Mouse (Mus musculus) right cerebral cortex, postnatal 4 days (tissue): Measurements from ENCODE around the gene Zfhx2.

Experiments used
- DNase-seq: peaks from one replicate; pipeline ENCODE4 v3.0.0-alpha.2; 2022

The Zfhx2 gene

DNA sequence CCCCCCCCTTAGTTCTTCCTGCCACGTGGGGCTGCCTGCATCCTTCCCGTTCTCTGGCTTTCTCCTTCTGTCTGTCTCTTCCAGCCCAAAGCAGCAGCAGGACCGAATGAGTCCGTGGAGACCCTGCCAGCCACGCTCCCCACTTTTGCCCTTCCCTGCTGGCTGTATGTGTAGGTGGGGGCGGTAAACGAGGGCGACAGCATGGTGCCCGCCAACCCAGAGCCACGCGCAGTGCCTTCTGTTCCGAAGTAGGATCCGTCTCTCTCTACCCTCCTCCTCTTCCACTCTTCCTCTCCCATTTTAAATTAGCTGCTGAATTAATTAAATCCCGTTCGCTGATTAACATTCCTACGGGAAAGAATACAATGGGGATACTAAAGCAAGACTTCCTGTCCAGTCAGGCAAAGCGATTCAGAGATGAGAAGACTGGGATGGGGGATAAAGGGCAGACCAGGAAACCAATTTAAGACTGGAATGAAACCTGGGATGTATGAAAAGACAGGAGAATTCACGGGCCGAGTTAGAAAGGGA lies 59.4 kb downstream of the Zfhx2 start:
- DNase-seq, result no peak

DNA sequence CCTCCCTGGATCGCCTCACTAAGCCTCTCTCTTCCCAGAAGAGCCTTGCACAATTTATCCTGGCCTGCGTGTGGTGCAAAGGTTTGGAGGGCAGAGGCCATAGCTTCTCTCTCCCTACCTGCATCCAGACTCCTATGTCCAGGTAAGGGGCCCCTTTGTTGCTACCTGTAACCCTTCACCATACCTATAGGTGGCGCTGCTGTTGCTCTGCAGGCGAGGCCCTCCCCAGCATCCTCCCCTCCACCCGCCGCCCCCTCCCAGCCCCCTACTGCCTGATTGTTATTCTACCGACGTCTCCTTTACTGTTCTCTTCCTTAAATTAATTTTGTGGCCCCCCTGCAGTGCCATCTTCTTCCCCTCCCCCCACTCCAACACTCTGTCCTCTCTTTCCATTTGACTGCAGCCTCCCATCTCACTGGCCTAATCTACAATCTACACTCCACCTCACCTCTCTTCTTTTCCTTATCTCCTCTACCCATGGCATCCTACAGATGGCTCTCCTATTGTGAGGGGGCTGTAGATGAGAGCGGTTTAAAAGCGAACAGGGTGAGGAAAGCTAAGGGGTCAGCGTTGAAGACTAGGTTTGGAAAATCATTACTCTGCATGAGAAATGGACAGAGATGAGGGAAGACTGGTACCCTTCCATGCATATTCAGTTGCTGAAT lies 63.0 kb downstream of the Zfhx2 start:
- DNase-seq, result peak; percentile 45

DNA sequence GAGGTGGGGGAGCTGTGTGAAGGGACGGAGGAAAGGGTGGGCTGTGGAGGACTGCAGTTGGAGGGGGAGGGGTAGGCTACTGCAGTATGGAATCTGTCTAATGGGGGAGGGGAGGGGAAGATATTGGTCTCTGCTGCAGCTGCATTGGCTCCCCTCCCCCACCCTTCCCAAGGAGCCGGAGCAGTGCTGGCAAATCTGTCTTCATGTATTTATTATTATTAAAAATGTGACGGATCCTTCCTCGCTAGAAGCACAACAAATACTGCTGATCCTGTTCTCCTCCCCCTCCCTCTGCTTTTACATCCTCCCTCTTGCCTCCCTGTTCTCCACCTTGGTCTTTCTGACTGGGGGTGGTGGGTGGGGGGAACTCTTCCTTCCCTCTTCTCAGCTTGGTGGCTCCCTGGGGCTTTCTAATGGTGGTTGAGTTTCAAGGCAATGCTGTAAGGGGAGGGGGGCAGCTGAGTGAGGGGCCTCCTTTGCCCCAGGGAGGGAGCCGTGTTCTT lies 63.7 kb downstream of the Zfhx2 start:
- peak; percentile 57 for DNase-seq

DNA sequence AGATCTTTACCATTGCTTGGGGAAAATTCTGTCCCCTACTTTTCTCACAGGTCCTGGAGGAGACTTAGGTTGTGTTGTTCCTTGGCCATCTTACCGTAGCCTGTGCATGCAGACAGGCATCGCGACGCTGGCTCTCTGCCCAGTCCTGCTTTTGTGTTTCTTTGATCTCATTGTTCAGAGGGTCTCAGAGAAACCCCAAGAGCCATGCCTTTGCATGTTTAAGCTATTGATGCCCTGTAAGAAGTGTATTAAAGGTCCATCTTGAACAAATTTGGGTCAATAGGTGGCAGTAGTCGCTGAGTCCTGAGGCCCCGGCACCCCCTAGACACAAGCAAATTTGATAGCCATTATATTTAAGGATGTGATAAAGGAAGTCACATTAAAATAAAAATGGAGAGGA lies 64.5 kb downstream of the Zfhx2 start:
- peak; percentile 42 for DNase-seq

DNA sequence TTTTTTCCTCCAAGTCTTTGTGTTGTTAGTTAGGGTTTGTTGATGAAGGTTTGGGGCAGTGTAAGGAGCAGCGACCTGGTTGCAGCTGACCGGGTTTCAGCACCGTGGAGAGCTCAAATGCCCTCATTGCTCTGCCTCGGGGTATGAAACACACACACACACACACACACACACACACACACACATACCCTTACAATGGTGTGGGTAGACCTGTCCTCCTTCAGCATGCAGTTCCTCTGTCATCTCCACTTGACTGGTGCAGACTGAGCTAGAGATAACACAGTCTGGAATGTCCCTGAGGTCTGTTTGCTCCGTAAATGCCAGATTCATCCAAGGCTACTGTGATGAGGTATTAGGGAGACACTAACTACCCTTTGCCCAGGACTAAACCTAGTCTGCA lies 64.9 kb downstream of the Zfhx2 start:
- no peak for DNase-seq

DNA sequence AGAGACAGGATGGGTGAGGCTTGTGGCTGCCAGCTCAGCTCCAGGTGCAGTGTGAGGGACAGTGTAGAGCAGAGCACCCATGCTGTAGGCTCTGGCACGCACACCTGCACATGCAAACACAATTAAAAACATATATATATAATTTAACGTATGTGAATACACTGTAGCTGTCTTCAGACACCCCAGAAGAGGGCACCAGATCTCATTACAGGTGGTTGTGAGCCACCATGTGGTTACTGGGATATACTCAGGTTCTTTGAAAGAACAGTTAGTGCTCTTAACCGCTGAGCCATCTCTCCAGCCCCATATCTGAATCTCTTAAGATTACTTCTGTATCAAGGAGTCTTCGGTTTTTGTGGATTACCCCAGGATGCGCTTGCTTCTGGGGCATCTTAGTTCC lies 66.6 kb downstream of the Zfhx2 start:
- DNase-seq, result no peak

DNA sequence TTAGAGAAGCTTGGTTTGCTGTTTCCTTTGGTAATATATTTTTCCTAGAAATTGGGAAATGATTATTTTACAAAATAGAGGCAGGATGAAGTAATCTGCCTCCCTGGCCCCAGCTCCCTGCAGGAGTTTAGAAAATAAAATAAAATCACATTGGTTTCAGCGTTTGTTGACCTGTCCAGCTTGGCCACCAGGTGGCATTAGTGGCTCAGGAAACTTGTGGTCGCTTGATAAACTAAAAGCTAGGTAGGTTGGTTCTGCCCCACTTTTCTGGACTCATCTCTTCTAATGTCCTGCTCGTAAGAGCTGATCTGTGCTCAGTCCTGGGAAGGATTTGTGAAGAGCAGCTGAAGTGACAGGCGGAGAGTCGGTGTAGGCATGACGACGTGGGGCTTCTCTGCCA lies 67.9 kb downstream of the Zfhx2 start:
- DNase-seq, result peak; percentile 70

DNA sequence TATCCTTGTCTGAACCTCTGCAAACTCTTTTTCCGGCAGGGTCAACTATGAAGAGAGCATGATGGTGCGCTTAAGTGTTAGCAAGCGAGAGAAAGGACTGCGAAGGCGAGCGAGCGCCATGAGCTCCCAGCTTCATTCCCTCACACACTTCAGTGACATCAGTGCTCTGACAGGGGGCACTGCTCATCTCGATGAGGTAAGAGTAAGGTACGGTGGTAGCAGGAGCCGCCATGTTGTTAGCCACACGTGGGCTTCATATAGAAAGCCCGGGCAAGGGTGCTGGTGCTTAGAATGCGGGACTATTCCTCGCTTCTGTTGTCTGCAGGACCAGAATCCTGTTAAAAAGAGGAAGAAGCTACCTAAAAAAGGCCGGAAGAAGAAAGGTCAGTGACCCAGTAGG lies 69.1 kb downstream of the Zfhx2 start:
- DNase-seq, result no peak

DNA sequence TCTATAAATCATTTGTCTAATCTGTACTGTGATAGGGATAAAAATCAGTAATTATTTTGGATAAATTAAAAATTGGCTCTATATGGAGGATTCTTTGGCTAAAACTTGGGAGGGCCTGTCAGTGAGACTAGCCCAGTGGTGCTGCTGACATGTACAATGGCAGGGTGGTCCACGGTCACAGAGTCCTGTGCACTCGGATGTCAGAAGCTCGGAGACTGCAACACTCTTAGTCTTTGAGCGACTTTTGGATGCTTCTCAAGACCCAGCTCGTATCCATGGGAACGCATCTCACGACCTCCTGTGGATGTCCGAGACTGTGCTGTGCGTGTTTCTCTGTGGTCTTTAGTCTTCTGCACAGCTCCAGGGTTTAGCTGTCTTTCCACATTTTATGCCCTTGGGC lies 71.7 kb downstream of the Zfhx2 start:
- DNase-seq, result no peak

DNA sequence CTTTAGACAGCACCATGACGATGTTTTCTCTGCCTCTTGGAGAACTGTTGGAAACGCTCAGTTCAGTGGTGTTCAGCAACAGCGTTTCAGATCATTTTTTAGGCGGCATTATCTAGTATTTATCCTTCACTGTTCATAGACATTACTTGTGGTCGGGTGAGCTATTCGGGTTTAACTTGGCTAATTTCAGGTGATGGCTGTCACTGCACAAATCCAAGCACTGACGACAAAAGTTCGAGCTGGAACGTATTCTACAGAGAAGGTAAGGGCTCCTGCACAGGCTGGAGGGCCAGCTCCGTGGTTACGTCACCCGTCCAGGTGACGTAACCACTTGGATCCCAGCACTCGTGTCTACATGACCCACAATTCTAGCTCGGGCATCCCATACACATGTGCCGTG lies 75.2 kb downstream of the Zfhx2 start:
- no peak for DNase-seq

DNA sequence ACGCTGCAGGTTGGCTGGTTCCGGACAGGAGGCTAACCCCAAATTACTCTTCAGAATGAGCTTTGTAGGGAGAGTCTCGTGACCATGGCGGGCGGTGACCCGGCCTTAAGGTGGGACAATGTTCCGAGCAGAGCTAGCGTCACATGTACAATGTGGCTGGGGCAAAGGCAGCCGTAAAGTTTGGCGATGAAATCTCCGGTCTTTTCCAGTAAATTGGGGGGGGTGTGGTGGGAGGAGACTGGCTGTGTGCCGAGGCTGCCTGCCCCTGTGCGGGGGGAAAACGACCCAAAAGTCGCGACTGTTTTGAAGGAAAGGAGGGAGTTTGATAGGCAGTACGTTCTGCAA lies 76.4 kb downstream of the Zfhx2 start:
- peak; percentile 35 for DNase-seq

DNA sequence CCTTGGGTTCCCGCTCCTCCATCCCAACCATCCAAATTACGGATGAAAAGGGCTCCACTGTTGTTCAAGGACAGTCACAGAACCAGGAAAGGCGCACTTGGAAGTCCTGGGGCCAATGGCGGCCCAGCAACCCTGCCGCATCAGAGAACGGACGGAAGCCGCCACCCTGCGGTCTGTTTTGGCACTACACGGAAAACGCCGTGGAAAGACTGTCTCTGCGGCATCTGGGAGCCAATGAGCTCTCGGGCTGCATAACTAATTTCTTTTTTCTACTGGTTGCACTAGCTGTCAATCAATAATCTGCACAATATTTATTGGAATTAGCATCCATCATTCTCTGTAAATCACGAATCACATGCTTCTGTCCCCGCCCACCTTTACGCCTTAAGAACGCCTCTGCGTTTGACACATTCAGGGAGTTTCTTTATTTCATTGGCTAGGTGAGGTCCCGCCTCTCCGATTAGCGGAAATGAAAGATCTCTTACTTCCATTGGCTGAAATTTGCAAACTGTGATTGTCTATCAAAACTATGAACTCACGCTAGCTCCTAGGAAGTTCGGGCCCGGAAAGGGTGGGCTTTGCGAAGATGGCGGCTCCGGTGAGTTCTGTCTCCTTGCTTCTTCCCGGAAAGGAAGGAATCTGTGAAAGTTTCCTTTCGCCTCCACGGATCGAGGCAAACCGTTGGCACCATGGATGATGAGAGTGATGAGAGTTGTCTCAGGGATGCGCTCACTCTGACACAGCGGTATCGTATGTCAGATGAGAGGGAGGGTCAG lies 76.9 kb downstream of the Zfhx2 start, which contains the start of gene Ngdn:
Ngdn (plus strand) TSS at position 464 of the 776 bp plus-strand sequence.
- peak; percentile 98 for DNase-seq

DNA sequence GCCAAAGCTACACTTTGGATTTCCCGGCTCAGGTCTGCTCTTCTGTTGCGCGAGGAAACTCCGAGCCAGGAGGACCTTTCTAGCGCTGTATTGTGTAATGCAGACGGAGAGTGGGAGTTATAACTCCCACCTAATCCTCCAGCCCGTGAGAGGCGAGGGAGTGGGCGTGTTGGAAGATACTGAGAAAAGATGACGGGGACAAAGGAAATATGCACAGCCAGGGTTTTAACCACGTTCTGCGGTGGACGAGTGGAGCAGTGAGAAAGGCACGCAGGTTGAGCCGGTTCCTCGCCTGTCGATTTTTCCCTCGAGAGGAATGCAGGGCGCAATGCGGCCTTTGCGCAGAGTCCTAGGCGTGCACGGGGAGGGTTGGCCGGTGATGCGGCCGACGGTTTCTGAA lies 77.5 kb downstream of the Zfhx2 start:
- DNase-seq, result no peak

DNA sequence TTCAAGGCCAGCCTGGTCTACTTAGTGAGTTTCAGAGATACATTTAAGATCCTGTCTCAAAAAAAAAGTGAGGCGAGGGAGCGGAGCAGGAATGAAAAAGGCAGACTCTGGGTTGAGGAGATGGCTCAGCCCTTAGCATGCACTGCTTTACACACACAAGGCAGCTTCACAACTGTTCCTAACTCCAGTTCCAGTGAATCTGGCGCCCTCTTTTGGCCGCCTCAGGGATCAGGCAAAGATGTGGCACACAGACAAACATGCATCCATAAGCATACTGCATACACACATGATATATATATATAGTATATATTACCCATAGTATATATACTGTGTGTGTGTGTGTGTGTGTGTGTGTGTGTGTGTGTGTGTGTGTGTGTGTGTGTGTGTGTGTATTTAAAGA lies 81.0 kb downstream of the Zfhx2 start:
- peak; percentile 49 for DNase-seq
